Mouse (Mus musculus) thymus, adult 18-20 months (tissue): ENCODE data around the gene Gm6096.

ENCODE experiments used
- DNase-seq, 2 experiments: peaks; one replicate each; pipeline ENCODE4 v3.0.0; 2022; ENCODE audit warnings: mixed read lengths in 2 of 2

Gm6096 gene

DNA sequence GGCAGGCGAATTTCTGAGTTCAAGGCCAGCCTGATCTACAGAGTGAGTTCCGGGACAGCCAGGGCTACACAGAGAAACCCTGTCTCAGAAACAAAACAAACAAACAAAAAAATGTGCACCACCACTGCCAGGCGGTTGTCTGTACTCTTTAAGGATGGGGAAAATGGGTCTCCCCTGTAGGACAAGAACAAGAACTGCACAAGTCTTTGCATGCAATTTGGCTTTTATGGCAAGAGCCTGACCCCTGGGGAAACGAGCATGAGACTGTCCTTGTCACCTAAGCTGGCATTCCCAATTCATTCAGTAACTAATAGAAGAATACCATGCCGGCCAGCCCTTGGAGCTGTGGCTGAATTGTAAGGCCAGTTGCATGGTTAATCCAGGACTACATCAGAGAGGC lies 15.2 kb upstream of the Gm6096 start:
- no peak for DNase-seq

DNA sequence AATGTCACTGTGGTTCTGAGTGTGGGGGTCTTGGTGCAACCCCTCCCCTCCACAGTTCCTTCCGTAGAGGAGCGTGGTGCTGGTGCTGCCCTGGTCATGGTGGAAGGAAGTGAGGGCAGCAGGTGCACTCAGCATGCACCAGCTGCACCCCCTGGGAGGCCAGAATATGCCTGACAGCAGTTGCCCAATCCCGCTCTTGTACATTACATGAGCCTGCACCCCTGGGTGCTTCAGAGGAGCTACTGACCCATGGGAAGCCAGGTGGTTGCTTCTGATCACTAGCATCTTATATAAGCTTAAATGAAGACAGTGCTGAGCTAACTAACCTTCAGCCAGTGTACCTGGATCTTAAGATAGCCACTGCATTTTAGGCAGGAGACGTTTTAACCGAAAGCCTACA lies 12.8 kb upstream of the Gm6096 start:
- DNase-seq, result no peak

DNA sequence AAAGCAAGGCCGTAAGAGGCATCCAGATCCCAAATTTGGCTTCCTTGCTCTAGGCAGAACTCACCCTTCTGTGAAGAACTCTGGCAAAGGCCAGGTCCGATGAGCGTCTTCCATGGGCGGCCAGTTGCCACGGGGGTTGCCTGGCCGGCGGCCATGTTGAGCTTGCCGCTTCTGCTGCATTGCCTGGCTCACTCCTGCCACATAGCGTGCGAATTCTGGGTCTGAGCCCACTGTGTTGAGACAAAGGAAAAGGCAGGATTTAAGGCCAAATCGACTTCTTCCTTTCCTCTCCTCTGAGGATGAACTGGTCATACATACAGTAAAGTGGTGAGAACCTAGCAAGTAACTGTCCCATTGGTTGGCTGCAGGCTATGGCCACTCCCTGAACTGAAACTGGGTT lies 8.7 kb upstream of the Gm6096 start:
- no peak for DNase-seq

DNA sequence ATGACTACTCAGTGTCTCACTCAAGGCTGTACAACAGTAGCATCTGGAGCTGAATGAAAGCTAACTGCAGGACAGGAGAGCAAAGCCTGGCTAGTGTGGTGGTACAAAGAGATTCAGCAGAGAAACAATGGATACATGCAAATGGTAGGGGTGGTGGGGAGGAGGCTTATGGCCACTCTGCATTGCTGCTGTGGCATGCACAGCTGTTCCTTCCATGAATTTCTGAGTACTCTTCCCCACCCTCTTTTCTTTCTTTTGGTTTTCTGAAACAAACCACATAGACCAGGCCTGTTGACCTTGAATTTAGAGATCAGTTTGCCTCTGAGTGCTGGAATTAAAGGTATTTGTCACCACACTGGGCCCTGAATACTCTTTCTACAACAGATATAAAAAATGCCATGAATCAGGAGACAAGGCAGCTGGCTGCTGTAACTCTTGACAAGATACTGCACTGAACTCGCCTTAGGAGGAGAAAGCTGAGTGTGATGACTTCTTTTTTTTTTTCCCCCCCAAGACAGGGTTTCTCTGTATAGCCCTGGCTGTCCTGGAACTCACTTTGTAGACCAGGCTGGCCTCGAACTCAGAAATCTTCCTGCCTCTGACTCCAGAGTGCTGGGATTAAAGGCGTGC lies 3.9 kb upstream of the Gm6096 start:
- no peak for DNase-seq

DNA sequence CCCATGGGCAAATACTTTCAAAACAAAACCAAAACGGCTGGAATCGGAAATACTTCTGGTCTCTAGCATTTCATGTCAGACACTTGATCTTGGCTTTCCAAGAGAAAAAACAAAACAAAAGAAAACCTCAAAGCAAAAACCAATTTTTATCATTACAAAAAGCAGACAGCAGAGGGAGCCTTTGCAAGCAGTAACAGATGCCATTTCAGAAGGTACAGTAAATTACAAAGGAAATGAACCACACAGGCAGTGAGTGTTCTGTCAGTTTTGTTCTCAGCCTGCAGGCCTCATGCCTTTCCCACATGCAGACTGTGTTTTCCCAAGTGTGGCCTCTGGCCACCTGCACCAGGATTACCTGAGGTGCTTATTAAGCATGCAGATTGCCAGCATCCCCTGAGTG lies 1.2 kb downstream of the Gm6096 start:
- DNase-seq, result no peak

DNA sequence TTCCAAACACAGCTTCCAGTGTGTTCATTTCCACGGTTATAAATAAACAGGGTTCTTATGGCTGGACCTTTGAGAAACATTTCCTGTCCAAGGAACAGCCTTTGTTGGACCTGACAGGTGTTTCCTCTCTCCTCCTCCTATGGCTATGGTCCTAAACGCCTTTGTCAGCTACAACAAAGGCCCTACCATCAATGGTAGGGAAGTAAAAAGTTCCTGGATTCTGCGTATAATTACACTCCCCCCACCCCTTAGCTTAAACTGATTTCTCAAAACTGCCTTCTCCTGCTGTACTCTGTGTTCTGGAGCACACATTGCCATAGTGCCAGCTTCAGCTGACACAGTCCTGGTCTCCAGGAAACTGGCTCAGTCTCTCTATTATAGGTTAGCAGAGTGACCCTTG lies 4.3 kb downstream of the Gm6096 start:
- no peak for DNase-seq

DNA sequence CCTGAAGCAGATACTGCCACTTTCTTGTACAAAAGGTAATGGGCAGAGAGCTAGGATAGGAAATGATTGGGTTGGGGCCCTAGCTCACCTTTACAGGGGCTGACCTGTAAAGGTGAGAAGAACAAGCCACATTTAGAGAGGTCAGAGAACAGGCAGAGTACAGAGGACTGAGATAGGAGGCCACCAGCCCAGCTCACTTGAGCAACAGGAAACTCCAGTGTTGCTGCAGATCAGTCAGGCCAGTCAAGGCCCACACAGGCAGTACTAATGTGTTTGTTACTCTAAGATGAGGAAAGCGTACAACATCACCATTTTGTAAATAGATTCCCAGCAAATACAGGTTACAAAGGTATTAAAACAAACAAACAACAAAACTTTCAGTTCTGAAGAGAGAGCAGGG lies 5.1 kb downstream of the Gm6096 start:
- DNase-seq, result no peak

DNA sequence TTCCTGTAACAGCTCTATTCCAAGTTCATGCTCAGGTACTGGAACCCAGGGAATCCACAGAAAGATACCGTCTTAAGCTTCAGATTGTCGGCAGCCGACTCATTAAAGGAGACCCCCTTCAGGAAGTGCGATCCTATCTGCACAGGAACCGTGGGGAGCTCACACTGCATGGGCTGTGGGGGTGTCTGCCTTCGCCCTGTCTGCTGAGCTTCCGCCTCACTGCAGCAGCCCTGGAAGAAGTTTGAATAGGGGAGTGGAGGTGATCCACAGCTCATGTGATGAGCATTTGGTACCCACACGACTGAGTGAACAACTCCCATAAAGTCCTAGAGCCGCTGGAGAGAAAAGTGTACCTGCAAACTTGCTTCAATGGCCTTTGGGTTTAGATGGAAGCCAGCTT lies 6.4 kb downstream of the Gm6096 start:
- no peak for DNase-seq

DNA sequence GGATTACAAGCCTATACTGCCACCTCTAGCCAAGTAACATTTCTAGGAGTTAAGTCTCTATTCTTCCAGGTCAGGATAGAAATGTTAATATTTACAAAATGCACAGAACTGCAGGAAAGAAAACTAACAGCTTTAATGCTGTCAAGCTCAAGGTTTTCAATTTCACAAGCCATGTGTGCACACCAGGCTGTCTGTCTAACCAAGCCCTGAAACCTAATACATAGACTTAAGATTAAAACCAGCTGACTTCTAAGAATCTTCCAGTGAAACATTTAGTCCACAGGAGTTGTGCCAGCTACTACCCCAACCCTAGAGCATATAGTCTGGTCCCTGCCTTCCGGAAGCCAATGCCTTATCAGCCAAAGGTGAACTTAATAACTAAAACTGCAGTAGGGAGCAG lies 7.6 kb downstream of the Gm6096 start:
- no peak for DNase-seq

DNA sequence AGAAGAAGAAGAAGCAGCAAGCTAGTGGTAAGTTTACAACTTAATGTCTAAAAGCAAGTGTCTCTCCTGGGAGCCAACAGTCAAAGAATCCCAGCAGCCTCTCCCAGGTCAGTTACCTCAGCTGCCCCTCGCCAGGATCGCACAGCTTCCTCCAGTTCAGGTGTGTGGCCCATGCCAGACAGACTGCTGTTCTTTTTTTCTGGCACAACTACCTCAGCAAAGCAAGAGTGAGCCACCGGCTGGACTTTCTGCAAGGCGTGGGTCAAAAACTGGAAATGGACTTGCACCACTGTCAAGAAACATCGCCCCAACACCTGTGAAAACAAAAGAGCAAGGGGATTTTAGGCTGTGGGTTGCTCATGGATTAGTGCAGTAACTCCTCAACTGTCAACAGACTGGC lies 12.6 kb downstream of the Gm6096 start:
- no peak for DNase-seq

DNA sequence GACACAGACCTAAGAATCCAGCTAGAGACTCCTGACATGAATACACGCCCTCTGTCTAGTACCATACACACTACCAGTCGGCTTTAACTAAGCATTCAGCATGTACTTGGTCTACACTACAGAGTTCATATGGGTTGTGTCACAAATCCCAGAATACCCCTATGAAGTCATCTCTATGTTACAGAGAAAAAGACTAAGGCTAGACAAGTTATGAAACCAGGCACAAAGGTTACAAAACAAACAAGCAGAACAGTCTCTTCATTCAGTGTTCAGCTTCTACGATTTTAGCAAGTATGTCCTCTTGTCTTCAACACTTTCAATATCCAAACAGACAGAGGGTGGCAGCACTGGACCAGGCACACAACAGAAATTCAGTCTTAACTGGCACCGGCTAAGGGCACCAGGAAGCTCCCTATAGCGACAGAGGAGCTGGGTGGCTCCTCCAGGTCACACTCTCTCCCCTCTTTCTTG lies 15.1 kb downstream of the Gm6096 start:
- DNase-seq, result peak; percentile 7 to 15

DNA sequence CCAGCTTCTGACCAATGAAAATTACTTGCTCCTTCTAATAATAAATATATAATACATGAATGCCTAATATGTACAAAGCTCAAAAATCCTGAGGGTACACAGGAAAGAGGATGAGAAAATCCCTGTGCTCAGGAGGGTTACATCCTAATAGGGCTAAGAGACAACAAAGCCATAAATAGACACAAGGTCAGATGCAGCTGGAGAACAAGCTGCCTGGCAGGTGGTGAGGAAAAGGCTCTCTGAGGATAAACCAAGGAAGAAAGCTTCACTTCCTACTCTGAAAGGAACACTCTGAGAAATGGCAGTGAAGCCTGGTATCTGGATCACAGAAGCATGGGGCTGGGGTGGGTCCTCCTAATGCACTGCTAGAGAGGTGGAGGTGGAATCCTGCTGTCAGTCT lies 15.6 kb downstream of the Gm6096 start:
- no peak for DNase-seq

DNA sequence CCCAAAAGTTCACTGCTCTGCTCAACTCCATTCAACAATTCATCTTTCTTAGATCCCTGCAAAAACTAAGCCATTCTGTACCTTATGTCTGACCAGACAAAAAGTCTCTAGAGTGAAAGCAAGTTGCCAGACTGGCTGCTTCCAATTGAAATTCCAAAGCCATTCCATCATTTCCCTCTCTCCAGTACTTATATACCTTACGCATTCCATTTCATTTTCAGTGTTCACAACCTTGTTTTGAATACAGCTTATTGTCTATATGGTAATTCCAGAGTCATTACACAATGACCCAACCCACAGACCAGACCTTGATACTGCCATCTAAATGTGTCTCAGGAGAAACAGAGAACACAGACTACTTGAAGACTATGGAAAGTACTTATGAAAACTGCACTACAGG lies 17.6 kb downstream of the Gm6096 start:
- no peak for DNase-seq

DNA sequence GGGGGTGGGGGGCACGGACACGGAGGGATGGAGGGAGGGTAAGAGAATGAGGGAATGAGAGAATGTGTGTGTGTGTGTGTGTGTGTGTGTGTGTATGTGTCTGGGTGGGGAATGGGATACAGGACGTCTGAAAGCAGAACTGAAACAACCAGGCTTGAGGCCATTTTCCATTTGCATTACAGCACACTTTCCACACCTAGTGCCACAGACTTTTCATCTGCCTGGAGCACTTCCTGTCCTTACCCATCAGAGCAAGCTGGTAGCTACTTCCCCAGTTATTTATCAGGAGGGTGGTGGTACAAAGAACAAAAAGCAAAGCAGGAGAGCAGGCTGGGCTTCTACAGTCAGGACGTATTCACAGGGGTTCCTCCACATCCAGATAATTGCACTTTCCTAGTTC lies 21.6 kb downstream of the Gm6096 start:
- DNase-seq, result no peak

DNA sequence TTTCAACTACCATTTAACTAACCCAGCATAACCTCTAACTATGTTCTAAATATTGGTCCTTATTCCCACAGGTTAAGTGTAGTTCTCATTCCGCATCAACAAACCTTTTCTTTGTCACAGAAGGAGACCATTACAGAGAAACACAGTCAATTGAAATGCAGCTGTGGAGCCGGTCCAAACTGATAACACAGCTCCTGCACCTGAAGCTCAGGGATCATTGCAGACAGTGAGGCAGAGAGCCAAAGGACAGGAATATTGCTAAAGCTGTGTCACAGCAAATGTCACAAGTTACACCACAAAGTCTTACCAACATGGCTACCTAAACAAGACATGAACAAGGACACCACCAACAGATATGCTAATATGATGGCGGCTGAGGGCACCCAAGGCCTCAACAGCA lies 25.2 kb downstream of the Gm6096 start:
- no peak for DNase-seq

DNA sequence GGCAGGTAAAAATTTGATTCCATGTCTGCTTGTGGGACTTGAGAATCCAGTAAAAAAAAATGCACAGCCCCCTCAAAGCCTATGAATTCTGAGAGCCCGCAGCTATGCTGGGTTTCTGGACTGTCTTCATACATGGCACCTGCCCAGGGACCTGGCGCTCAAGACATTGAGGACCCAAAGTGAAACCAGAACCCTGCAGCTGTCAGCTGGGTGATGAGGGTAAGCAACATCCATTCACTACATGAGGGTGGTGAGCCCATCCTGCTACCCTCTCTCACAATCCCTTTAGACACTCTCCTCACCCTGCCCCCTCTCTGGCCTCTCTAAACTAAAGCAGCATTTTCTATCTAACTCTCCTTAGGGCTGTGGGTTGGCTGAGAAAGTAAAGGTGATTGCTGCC lies 26.8 kb downstream of the Gm6096 start:
- no peak for DNase-seq

DNA sequence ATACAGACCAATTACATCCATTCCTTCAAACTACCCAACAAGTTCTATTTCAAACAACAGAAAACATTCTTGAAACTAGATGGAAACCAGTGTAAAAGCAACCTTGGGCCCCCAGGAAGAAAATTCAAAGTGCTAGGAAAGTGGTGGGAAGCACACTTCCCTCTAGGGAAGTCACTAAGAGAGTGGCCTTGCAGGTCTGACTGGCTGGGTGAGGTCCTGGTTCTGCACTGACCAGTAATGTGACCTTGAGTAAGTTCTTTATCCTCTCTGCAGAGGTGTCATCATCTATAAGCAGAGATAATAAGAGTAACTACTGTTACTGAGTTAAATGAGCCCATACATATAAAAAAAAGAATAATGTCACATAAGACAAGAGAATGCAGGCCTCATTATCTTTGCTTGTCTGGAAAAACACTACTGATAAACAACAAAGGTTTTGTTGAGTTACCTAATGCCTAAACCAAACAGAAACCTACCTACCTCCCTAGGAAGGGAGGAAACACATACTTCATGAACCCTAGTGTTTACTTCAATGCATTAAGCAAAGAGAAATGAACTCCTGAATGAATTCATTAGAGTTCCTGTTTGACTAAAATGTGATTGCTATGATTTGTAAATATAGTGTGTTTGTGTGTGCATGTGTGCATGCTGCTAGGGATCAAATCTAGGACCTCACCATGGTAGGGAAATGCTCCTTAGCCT lies 39.8 kb downstream of the Gm6096 start:
- DNase-seq, result no peak

DNA sequence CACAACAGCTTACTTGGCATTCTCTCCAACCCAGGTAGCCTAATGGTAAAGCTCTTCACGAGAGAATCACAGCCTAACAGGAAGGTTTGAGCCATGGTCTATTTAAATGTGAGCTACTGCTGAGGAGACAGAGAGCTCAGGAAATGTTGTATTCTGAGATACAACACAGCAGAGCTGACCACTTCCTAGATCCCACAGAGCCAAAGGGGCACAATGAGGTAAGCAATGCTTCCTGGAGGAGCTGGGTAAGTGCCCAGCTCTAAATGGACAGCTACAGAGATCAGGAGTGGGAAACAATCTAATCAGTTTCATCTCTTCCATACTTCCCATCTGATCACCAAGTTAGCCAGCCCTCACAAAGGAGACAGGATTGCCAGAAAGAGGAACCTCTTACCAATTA lies 40.4 kb downstream of the Gm6096 start:
- no peak for DNase-seq

DNA sequence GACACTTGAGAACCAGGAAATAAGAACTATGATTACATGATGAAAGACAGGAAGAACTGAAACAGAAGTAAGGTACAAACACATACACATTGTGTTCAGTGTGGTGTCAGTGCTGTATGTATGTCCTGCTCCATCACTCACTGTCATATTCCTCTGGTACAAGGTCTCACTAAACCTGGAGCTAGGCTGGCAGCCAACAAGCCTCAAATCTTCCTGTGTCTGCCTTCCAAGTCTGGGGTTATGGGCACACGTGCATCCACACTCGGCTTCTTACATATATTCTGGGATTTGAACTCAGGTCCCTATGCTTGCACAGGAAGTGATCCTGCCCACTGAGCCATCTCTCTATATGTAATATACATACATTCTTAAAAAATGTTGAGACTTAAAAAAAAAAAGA lies 41.8 kb downstream of the Gm6096 start:
- DNase-seq, result no peak

DNA sequence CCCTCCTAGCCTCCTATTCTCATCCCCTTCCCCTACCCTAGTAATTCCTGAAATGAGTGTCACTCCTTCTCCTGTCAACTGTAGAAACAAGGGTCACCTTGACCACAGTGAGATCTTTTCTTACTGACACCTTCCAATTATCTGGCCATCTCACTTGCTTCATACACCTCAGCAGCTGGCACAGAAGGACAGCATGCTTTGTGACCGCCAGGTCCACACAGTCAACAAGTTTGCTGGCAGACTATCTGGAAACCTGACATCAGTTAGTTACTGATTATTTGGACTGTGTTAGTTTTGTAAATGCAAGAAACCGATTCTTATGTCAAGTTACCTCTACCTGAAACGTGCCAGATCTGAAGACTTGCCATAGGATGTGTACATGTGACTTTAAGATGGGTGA lies 45.3 kb downstream of the Gm6096 start:
- no peak for DNase-seq

DNA sequence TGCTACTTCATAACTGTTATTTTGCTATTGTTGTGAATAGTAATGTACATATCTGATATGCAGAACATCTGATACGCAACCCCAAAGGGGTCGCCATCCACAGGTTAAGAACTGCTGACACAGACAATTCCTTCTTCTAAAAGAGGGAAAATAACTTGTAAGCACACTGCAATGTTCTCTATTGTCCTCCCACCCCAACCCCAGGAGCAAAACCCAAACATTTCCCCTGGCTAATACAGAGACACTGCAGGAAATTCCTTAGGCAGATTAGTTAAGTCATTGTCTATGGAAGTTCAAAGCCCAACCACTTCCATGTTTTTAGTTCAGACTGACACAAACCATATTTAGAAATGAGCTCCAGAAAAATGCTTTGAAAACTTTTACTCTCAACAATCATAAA lies 48.0 kb downstream of the Gm6096 start:
- no peak for DNase-seq
